ENCODE assay signal across 9 mouse cellular contexts in genomic region chr6:50545412-50546043, GRCm38 (mm10). TPM values are rescaled to one million over a fixed set of nuclear protein-coding genes. Genes with fewer than 3 reads are reported as not detected.
DNase-seq lines count a peak whose midpoint lies in the region; ATAC-seq lines count a peak whose summit lies in the region.
"Had no signal": no experiment of that assay in that cellular context is flagged by ENCODE, and none has a peak within 500 bp of the region (broad histone marks: within the 10 kb centered on the region; RNA-seq: fewer than 3 reads in every experiment).

No protein-coding gene starts in this region.

- no peak overlapping the region for H3K9ac ChIP-seq in hindbrain, embryonic 13.5 days
- no peak overlapping the region for H3K9ac ChIP-seq in heart, embryonic 12.5 days
- no peak overlapping the region for H3K9ac ChIP-seq in midbrain, embryonic 14.5 days (replicated peaks; ENCODE audit: low read length)
- H3K9ac ChIP-seq: neural tube, embryonic 12.5 days had no signal

- ATAC-seq in hindbrain, embryonic 13.5 days (ENCODE audit: low FRiP score), result no peak
- ATAC-seq in heart, embryonic 12.5 days (ENCODE audit: insufficient number of reproducible peaks, low FRiP score), result no peak
- ATAC-seq in midbrain, embryonic 14.5 days (ENCODE audit: low FRiP score, low TSS enrichment), result no peak

- no peaks in the 10 kb centered on the region for H3K36me3 ChIP-seq in hindbrain, embryonic 10.5 days
- H3K36me3 ChIP-seq in hindbrain, embryonic 13.5 days, result no peaks in the 10 kb centered on the region
- no peaks in the 10 kb centered on the region for H3K36me3 ChIP-seq in heart, embryonic 12.5 days
- H3K36me3 ChIP-seq in midbrain, embryonic 14.5 days (ENCODE audit: control insufficient read depth, insufficient read depth, low read length), result no peaks in the 10 kb centered on the region
- H3K36me3 ChIP-seq: neural tube, embryonic 12.5 days had no signal

- DNase-seq in hindbrain, embryonic 10.5 days (ENCODE audit: low spot score), result peak; percentile 11
- DNase-seq in CD8-positive naive resting alpha-beta T cell, adult 2 months (ENCODE audit: low read depth in 2 of 2, low spot score in 2 of 2), result peak; percentile 13 to 39
- peak; percentile 50 for DNase-seq in c-Kit-positive CD71-negative TER-119-negative erythroid progenitor cells, embryonic 14.5 days (ENCODE audit: low read depth)
- DNase-seq in kidney, postnatal 4 days, result peak; percentile 41 to 57
- DNase-seq in midbrain, embryonic 14.5 days, result peak; percentile 83
- no peak for DNase-seq in urinary bladder, postnatal 4 days (ENCODE audit: low spot score in 2 of 2)

- no peaks in the 10 kb centered on the region for H3K4me1 ChIP-seq in hindbrain, embryonic 10.5 days (replicated peaks)
- 0 out of 2 replicates have a peak, but pooled peaks cover 3% of the 10 kb centered on the region for H3K4me1 ChIP-seq in hindbrain, embryonic 13.5 days (replicated peaks)
- H3K4me1 ChIP-seq in heart, embryonic 12.5 days (replicated peaks), result no peaks in the 10 kb centered on the region
- H3K4me1 ChIP-seq in midbrain, embryonic 14.5 days (ENCODE audit: control insufficient read depth, insufficient read depth, low read length), result no peaks in the 10 kb centered on the region
- H3K4me1 ChIP-seq: neural tube, embryonic 12.5 days had no signal

- no peak overlapping the region for H3K4me3 ChIP-seq in hindbrain, embryonic 10.5 days
- no peak overlapping the region for H3K4me3 ChIP-seq in hindbrain, embryonic 13.5 days
- no peak overlapping the region for H3K4me3 ChIP-seq in heart, embryonic 12.5 days
- no peak overlapping the region for H3K4me3 ChIP-seq in midbrain, embryonic 14.5 days (replicated peaks; ENCODE audit: low read depth, low read length)
- H3K4me3 ChIP-seq: neural tube, embryonic 12.5 days had no signal

- WGBS in hindbrain, embryonic 10.5 days, result 32% methylated on average over 10 of the region's 10 CpGs
- WGBS in hindbrain, embryonic 13.5 days, result 30% methylated on average over 10 of the region's 10 CpGs
- 23% methylated on average over 10 of the region's 10 CpGs for WGBS in heart, embryonic 12.5 days
- WGBS in midbrain, embryonic 14.5 days, result 31% methylated on average over 10 of the region's 10 CpGs

- H3K27me3 ChIP-seq in hindbrain, embryonic 10.5 days (ENCODE audit: insufficient read depth, poor library complexity, severe bottlenecking), result no peaks in the 10 kb centered on the region
- no peaks in the 10 kb centered on the region for H3K27me3 ChIP-seq in hindbrain, embryonic 13.5 days
- H3K27me3 ChIP-seq in heart, embryonic 12.5 days (replicated peaks), result no peaks in the 10 kb centered on the region
- H3K27me3 ChIP-seq in midbrain, embryonic 14.5 days (ENCODE audit: control insufficient read depth, insufficient read depth, low read length), result no peaks in the 10 kb centered on the region
- H3K27me3 ChIP-seq: neural tube, embryonic 12.5 days had no signal

- no peak overlapping the region for H3K27ac ChIP-seq in hindbrain, embryonic 10.5 days
- no peak overlapping the region for H3K27ac ChIP-seq in hindbrain, embryonic 13.5 days
- no peak overlapping the region for H3K27ac ChIP-seq in heart, embryonic 12.5 days (ENCODE audit: poor library complexity, severe bottlenecking)
- no peak overlapping the region for H3K27ac ChIP-seq in midbrain, embryonic 14.5 days (replicated peaks; ENCODE audit: low read depth, low read length)
- H3K27ac ChIP-seq: neural tube, embryonic 12.5 days had no signal

- H3K4me2 ChIP-seq in hindbrain, embryonic 13.5 days, result no peak overlapping the region
- H3K4me2 ChIP-seq in heart, embryonic 12.5 days, result peak overlapping the region; percentile 29
- H3K4me2 ChIP-seq in midbrain, embryonic 14.5 days (ENCODE audit: low read length), result no peak overlapping the region
- H3K4me2 ChIP-seq: neural tube, embryonic 12.5 days had no signal

- no peaks in the 10 kb centered on the region for H3K9me3 ChIP-seq in hindbrain, embryonic 10.5 days
- no peaks in the 10 kb centered on the region for H3K9me3 ChIP-seq in hindbrain, embryonic 13.5 days
- H3K9me3 ChIP-seq in heart, embryonic 12.5 days (replicated peaks), result no peaks in the 10 kb centered on the region
- H3K9me3 ChIP-seq in midbrain, embryonic 14.5 days (ENCODE audit: control insufficient read depth, low read length), result no peaks in the 10 kb centered on the region
- H3K9me3 ChIP-seq: neural tube, embryonic 12.5 days had no signal

RNA-seq across cellular contexts. Expression of gene Cycs, which starts 20.8 kb away (rescaled TPM):
- polyA plus RNA-seq in hindbrain, embryonic 10.5 days (2016; fragmentation: Nextera tagmentation; extraction: Ambion mirVana), result 75.5 and 82.5 TPM in 2 replicates
- 73.5 and 76.4 TPM in 2 replicates for polyA plus RNA-seq in hindbrain, embryonic 13.5 days (2015; fragmentation: Nextera tagmentation; extraction: Ambion mirVana)
- polyA plus RNA-seq in heart, embryonic 12.5 days (2016; fragmentation: Nextera tagmentation; extraction: Ambion mirVana), result 176 and 183 TPM in 2 replicates
- 70.5 and 77.8 TPM in 2 replicates for polyA plus RNA-seq in midbrain, embryonic 14.5 days (2014; fragmentation: Nextera tagmentation; extraction: Ambion mirVana)

RNA-seq across cellular contexts. Expression of gene 4921507P07Rik, which starts 50.9 kb away (rescaled TPM):
- 0.39 and 0.93 TPM in 2 replicates for polyA plus RNA-seq in hindbrain, embryonic 10.5 days (2016; fragmentation: Nextera tagmentation; extraction: Ambion mirVana)
- polyA plus RNA-seq in hindbrain, embryonic 13.5 days (2015; fragmentation: Nextera tagmentation; extraction: Ambion mirVana), result 1.9 and 2.0 TPM in 2 replicates
- polyA plus RNA-seq in heart, embryonic 12.5 days (2016; fragmentation: Nextera tagmentation; extraction: Ambion mirVana), result 0.26 and 0.53 TPM in 2 replicates
- polyA plus RNA-seq in midbrain, embryonic 14.5 days (2014; fragmentation: Nextera tagmentation; extraction: Ambion mirVana), result 3.2 and 3.5 TPM in 2 replicates

Comparison
In these comparisons a context has a peak if more than half of its experiments do, and no peak if none do; other contexts are left out.
1. DNase-seq: peak in hindbrain, embryonic 10.5 days (single experiment), CD8-positive naive resting alpha-beta T cell, adult 2 months (2 of 2), c-Kit-positive CD71-negative TER-119-negative erythroid progenitor cells, embryonic 14.5 days (single experiment), kidney, postnatal 4 days (2 of 2) and midbrain, embryonic 14.5 days (single experiment); none in urinary bladder, postnatal 4 days (0 of 2).